Mouse (Mus musculus): Measurements from ENCODE around the gene Olfr392. TPM values are rescaled to one million over a fixed set of nuclear protein-coding genes. Genes with fewer than 3 reads are reported as not detected.

Gene Olfr392
- not detected in 2 replicates for polyA plus RNA-seq (2012; rRNA removed)
- not detected in 2 replicates for polyA plus RNA-seq (2014; fragmentation: Nextera tagmentation; extraction: Ambion mirVana)

GRCm38 (mm10) chr11:73816949-73817348 is at the start of gene Olfr392:
TSS of gene Olfr392 (minus strand) at chr11:73817049.
- Histone ChIP-seq H3K27ac (no peak within 1 kb of the TSS), H3K9me3 (ENCODE audit: control insufficient read depth, low read length) (no peaks in the 10 kb centered on the region), H3K4me2 (ENCODE audit: low read depth) (no peak within 1 kb of the TSS), H3K27me3 (ENCODE audit: control insufficient read depth, insufficient read depth, low read length) (no peaks in the 10 kb centered on the region), H3K36me3 (replicated peaks; ENCODE audit: control insufficient read depth, insufficient read depth, low read depth) (no peaks in the 10 kb centered on the region), H3K4me3 (ENCODE audit: insufficient read depth in 1 of 2, low read depth in 2 of 2, low read length in 2 of 2) (no peak within 1 kb of the TSS), H3K4me1 (replicated peaks; ENCODE audit: control insufficient read depth in 2 of 2, insufficient read depth in 2 of 2, low read length in 1 of 2) (no peaks in the 10 kb centered on the region), H3K9ac (replicated peaks) (no peak within 1 kb of the TSS)
- ATAC-seq (ENCODE audit: insufficient read depth) = no peak
- TF ChIP-seq EP300 (IDR thresholded peaks at IDR 0.05; ENCODE audit: low read depth) (no peak), CTCF (IDR thresholded peaks at IDR 0.05; ENCODE audit: low read depth) (no peak)
- WGBS (ENCODE audit: insufficient replicate concordance) = 59% methylated on average over 1 of the region's 1 CpGs
- no peak for DNase-seq (ENCODE audit: low read depth in 3 of 3, low spot score in 3 of 3)

GRCm38 (mm10) chr11:73851354-73851753 is 34.5 kb upstream of the Olfr392 start, which contains the start of gene Olfr393:
TSS of gene Olfr393 (minus strand) at chr11:73851454.
- no peaks in the 10 kb centered on the region for H3K27me3 ChIP-seq (ENCODE audit: control insufficient read depth, insufficient read depth, low read length)
- no peak within 1 kb of the TSS for H3K9ac ChIP-seq (replicated peaks)
- no peak for ATAC-seq (ENCODE audit: insufficient read depth)
- no peak within 1 kb of the TSS for H3K4me2 ChIP-seq (ENCODE audit: low read depth)
- no peak within 1 kb of the TSS for H3K4me3 ChIP-seq (ENCODE audit: insufficient read depth in 1 of 2, low read depth in 2 of 2, low read length in 2 of 2)
- DNase-seq (ENCODE audit: low read depth in 3 of 3, low spot score in 3 of 3) = no peak
- H3K36me3 ChIP-seq (replicated peaks; ENCODE audit: control insufficient read depth, insufficient read depth, low read depth) = no peaks in the 10 kb centered on the region
- TF ChIP-seq CTCF (IDR thresholded peaks at IDR 0.05; ENCODE audit: low read depth) (no peak), EP300 (IDR thresholded peaks at IDR 0.05; ENCODE audit: low read depth) (no peak)
- H3K4me1 ChIP-seq (replicated peaks; ENCODE audit: control insufficient read depth in 2 of 2, insufficient read depth in 2 of 2, low read length in 1 of 2) = no peaks in the 10 kb centered on the region
- H3K27ac ChIP-seq = no peak within 1 kb of the TSS
- H3K9me3 ChIP-seq (ENCODE audit: control insufficient read depth, low read length) = no peaks in the 10 kb centered on the region

- Histone ChIP-seq H3K27me3 (ENCODE audit: control insufficient read depth, insufficient read depth, low read length) (no peaks in the 10 kb centered on the region), H3K9ac (replicated peaks) (no peak within 1 kb of the TSS), H3K9me3 (ENCODE audit: control insufficient read depth, low read length) (no peaks in the 10 kb centered on the region), H3K27ac (no peak within 1 kb of the TSS), H3K4me2 (ENCODE audit: low read depth) (no peak within 1 kb of the TSS), H3K4me3 (ENCODE audit: insufficient read depth in 1 of 2, low read depth in 2 of 2, low read length in 2 of 2) (no peak within 1 kb of the TSS), H3K36me3 (replicated peaks; ENCODE audit: control insufficient read depth, insufficient read depth, low read depth) (no peaks in the 10 kb centered on the region), H3K4me1 (replicated peaks; ENCODE audit: control insufficient read depth in 2 of 2, insufficient read depth in 2 of 2, low read length in 1 of 2) (no peaks in the 10 kb centered on the region)
- DNase-seq (ENCODE audit: low read depth in 3 of 3, low spot score in 3 of 3) (no peak), ATAC-seq (ENCODE audit: insufficient read depth) (no peak)
- 0% methylated on average over 1 of the region's 1 CpGs for WGBS (ENCODE audit: insufficient replicate concordance)
- TF ChIP-seq CTCF (IDR thresholded peaks at IDR 0.05; ENCODE audit: low read depth) (no peak), EP300 (IDR thresholded peaks at IDR 0.05; ENCODE audit: low read depth) (no peak)
These were observed 13.9 kb downstream of the Olfr392 start, which contains the start of gene Olfr391-ps for GRCm38 (mm10) chr11:73802952-73803351. TSS of gene Olfr391-ps (minus strand) at chr11:73803052.

GRCm38 (mm10) chr11:73782664-73783063 is 34.2 kb downstream of the Olfr392 start, which contains the start of gene Olfr390:
TSS of gene Olfr390 (plus strand) at chr11:73782964.
- no peak within 1 kb of the TSS for H3K4me2 ChIP-seq (ENCODE audit: low read depth)
- no peak within 1 kb of the TSS for H3K4me3 ChIP-seq (ENCODE audit: insufficient read depth in 1 of 2, low read depth in 2 of 2, low read length in 2 of 2)
- H3K9me3 ChIP-seq (ENCODE audit: control insufficient read depth, low read length) = no peaks in the 10 kb centered on the region
- ATAC-seq (ENCODE audit: insufficient read depth) = no peak
- H3K27ac ChIP-seq = no peak within 1 kb of the TSS
- WGBS (ENCODE audit: insufficient replicate concordance) = 48% methylated on average over 1 of the region's 1 CpGs
- no peak within 1 kb of the TSS for H3K9ac ChIP-seq (replicated peaks)
- H3K36me3 ChIP-seq (replicated peaks; ENCODE audit: control insufficient read depth, insufficient read depth, low read depth) = no peaks in the 10 kb centered on the region
- no peaks in the 10 kb centered on the region for H3K27me3 ChIP-seq (ENCODE audit: control insufficient read depth, insufficient read depth, low read length)
- TF ChIP-seq CTCF (IDR thresholded peaks at IDR 0.05; ENCODE audit: low read depth) (no peak), EP300 (IDR thresholded peaks at IDR 0.05; ENCODE audit: low read depth) (no peak)
- no peak for DNase-seq (ENCODE audit: low read depth in 3 of 3, low spot score in 3 of 3)
- no peaks in the 10 kb centered on the region for H3K4me1 ChIP-seq (replicated peaks; ENCODE audit: control insufficient read depth in 2 of 2, insufficient read depth in 2 of 2, low read length in 1 of 2)

- Histone ChIP-seq H3K4me3 (ENCODE audit: insufficient read depth in 1 of 2, low read depth in 2 of 2, low read length in 2 of 2) (no peak within 1 kb of the TSS), H3K27me3 (ENCODE audit: control insufficient read depth, insufficient read depth, low read length) (no peaks in the 10 kb centered on the region), H3K4me2 (ENCODE audit: low read depth) (no peak within 1 kb of the TSS), H3K9ac (replicated peaks) (no peak within 1 kb of the TSS), H3K27ac (no peak within 1 kb of the TSS), H3K9me3 (ENCODE audit: control insufficient read depth, low read length) (no peaks in the 10 kb centered on the region), H3K36me3 (replicated peaks; ENCODE audit: control insufficient read depth, insufficient read depth, low read depth) (no peaks in the 10 kb centered on the region), H3K4me1 (replicated peaks; ENCODE audit: control insufficient read depth in 2 of 2, insufficient read depth in 2 of 2, low read length in 1 of 2) (no peaks in the 10 kb centered on the region)
- TF ChIP-seq EP300 (IDR thresholded peaks at IDR 0.05; ENCODE audit: low read depth) = no peak
- TF ChIP-seq CTCF (IDR thresholded peaks at IDR 0.05; ENCODE audit: low read depth) = no peak
- WGBS (ENCODE audit: insufficient replicate concordance) = 56% methylated on average over 1 of the region's 1 CpGs
- ATAC-seq (ENCODE audit: insufficient read depth) = no peak
- DNase-seq (ENCODE audit: low read depth in 3 of 3, low spot score in 3 of 3) = no peak
These were observed 36.2 kb downstream of the Olfr392 start, which contains the start of gene Olfr389 for GRCm38 (mm10) chr11:73780613-73781012. TSS of gene Olfr389 (minus strand) at chr11:73780713.

Other genes starting within 250 kb of the Olfr392 start
- gene Olfr385, start 224.0 kb downstream of the Olfr392 start, polyA plus RNA-seq (2012; rRNA removed) = not detected in 2 replicates
- gene Olfr385, start 224.0 kb downstream of the Olfr392 start, polyA plus RNA-seq (2014; fragmentation: Nextera tagmentation; extraction: Ambion mirVana) = not detected in 2 replicates
- gene Olfr384, start 218.5 kb downstream of the Olfr392 start, polyA plus RNA-seq (2012; rRNA removed) = not detected in 2 replicates
- not detected in 2 replicates for gene Olfr384, start 218.5 kb downstream of the Olfr392 start, polyA plus RNA-seq (2014; fragmentation: Nextera tagmentation; extraction: Ambion mirVana)
- gene Zfp735, start 128.3 kb downstream of the Olfr392 start, polyA plus RNA-seq (2012; rRNA removed) = not detected in 2 replicates
- not detected in 2 replicates for gene Zfp735, start 128.3 kb downstream of the Olfr392 start, polyA plus RNA-seq (2014; fragmentation: Nextera tagmentation; extraction: Ambion mirVana)
- not detected in 2 replicates for gene Olfr389, start 36.3 kb downstream of the Olfr392 start, polyA plus RNA-seq (2012; rRNA removed)
- gene Olfr389, start 36.3 kb downstream of the Olfr392 start, polyA plus RNA-seq (2014; fragmentation: Nextera tagmentation; extraction: Ambion mirVana) = not detected in 2 replicates
- gene Olfr390, start 34.1 kb downstream of the Olfr392 start, polyA plus RNA-seq (2012; rRNA removed) = not detected in 2 replicates
- gene Olfr390, start 34.1 kb downstream of the Olfr392 start, polyA plus RNA-seq (2014; fragmentation: Nextera tagmentation; extraction: Ambion mirVana) = not detected in 2 replicates
- not detected in 2 replicates for gene Olfr391-ps, start 14.0 kb downstream of the Olfr392 start, polyA plus RNA-seq (2012; rRNA removed)
- not detected in 2 replicates for gene Olfr391-ps, start 14.0 kb downstream of the Olfr392 start, polyA plus RNA-seq (2014; fragmentation: Nextera tagmentation; extraction: Ambion mirVana)
- gene Olfr393, start 34.4 kb upstream of the Olfr392 start, polyA plus RNA-seq (2012; rRNA removed) = not detected in 2 replicates
- gene Olfr393, start 34.4 kb upstream of the Olfr392 start, polyA plus RNA-seq (2014; fragmentation: Nextera tagmentation; extraction: Ambion mirVana) = not detected in 2 replicates
- gene Olfr394, start 73.7 kb upstream of the Olfr392 start, polyA plus RNA-seq (2012; rRNA removed) = not detected in 2 replicates
- gene Olfr394, start 73.7 kb upstream of the Olfr392 start, polyA plus RNA-seq (2014; fragmentation: Nextera tagmentation; extraction: Ambion mirVana) = not detected in 2 replicates
- gene Olfr395, start 92.2 kb upstream of the Olfr392 start, polyA plus RNA-seq (2012; rRNA removed) = not detected in 2 replicates
- not detected in 2 replicates for gene Olfr395, start 92.2 kb upstream of the Olfr392 start, polyA plus RNA-seq (2014; fragmentation: Nextera tagmentation; extraction: Ambion mirVana)
- gene Olfr23, start 119.6 kb upstream of the Olfr392 start, polyA plus RNA-seq (2012; rRNA removed) = not detected in 2 replicates
- not detected in 2 replicates for gene Olfr23, start 119.6 kb upstream of the Olfr392 start, polyA plus RNA-seq (2014; fragmentation: Nextera tagmentation; extraction: Ambion mirVana)
- not detected in 2 replicates for gene Olfr397, start 143.8 kb upstream of the Olfr392 start, polyA plus RNA-seq (2012; rRNA removed)
- not detected in 2 replicates for gene Olfr397, start 143.8 kb upstream of the Olfr392 start, polyA plus RNA-seq (2014; fragmentation: Nextera tagmentation; extraction: Ambion mirVana)
- gene Olfr398, start 173.4 kb upstream of the Olfr392 start, polyA plus RNA-seq (2012; rRNA removed) = not detected in 2 replicates
- not detected in 2 replicates for gene Olfr398, start 173.4 kb upstream of the Olfr392 start, polyA plus RNA-seq (2014; fragmentation: Nextera tagmentation; extraction: Ambion mirVana)
- not detected in 2 replicates for gene Olfr139, start 239.5 kb upstream of the Olfr392 start, polyA plus RNA-seq (2012; rRNA removed)
- gene Olfr139, start 239.5 kb upstream of the Olfr392 start, polyA plus RNA-seq (2014; fragmentation: Nextera tagmentation; extraction: Ambion mirVana) = not detected in 2 replicates
- gene Olfr399, start 239.6 kb upstream of the Olfr392 start, polyA plus RNA-seq (2012; rRNA removed) = not detected in 2 replicates
- not detected in 2 replicates for gene Olfr399, start 239.6 kb upstream of the Olfr392 start, polyA plus RNA-seq (2014; fragmentation: Nextera tagmentation; extraction: Ambion mirVana)

Data from liver, embryonic 14.5 days (tissue).